Comparison of ENCODE assay signal across 8 mouse cellular contexts in genomic region chr12:83921535-83922381, GRCm38 (mm10). TPM values are rescaled to one million over a fixed set of nuclear protein-coding genes. Genes with fewer than 3 reads are reported as not detected.
DNase-seq lines count a peak whose midpoint lies in the region; ATAC-seq and TF ChIP-seq lines count a peak whose summit lies in the region.

Gene Numb (minus strand): TSS chr12:83921934.

- DNase-seq in gastrocnemius, adult 8-10 months (ENCODE audit: low spot score in 2 of 2), result peak; percentile 98 to 99
- DNase-seq in hindlimb bud, embryonic 11.5 days (ENCODE audit: extremely low spot score, low read depth, low spot score), result peak; percentile 98
- DNase-seq in left cerebral cortex, adult 8-10 months (ENCODE audit: low spot score in 2 of 2), result peak; percentile 95 to 99
- DNase-seq in right cerebral cortex, postnatal 10 days (ENCODE audit: low spot score in 2 of 2), result peak; percentile 99
- DNase-seq in urinary bladder, postnatal 25 days (ENCODE audit: low spot score), result peak; percentile 91

- H3K4me1 ChIP-seq in cortical plate, adult 2 months (ENCODE audit: control insufficient read depth, insufficient read depth, low read length), result peaks cover 4% of the 10 kb centered on the region; the same call in 1 of the 2 replicates
- H3K4me1 ChIP-seq in megakaryocyte, embryonic 14.5 days, result peaks cover 43% of the 10 kb centered on the region

- no peaks in the 10 kb centered on the region for H3K9me3 ChIP-seq in megakaryocyte, embryonic 14.5 days

- TF ChIP-seq POLR2A in cortical plate, adult 2 months (IDR thresholded peaks at IDR 0.05; ENCODE audit: extremely low read depth, insufficient read depth, low read length), result peak; percentile 96

- peak within 1 kb of the TSS; percentile 79 for H3K27ac ChIP-seq in cortical plate, adult 2 months (ENCODE audit: insufficient read depth, low read length)

- no peak for TF ChIP-seq CTCF in cortical plate, adult 2 months (IDR thresholded peaks at IDR 0.05; ENCODE audit: extremely low read depth, insufficient read depth, low read length)

- H3K27me3 ChIP-seq in megakaryocyte, embryonic 14.5 days (replicated peaks), result no peaks in the 10 kb centered on the region

- peak within 1 kb of the TSS; percentile 22 for H3K4me3 ChIP-seq in cortical plate, adult 2 months (ENCODE audit: insufficient read depth, low read length)
- H3K4me3 ChIP-seq in megakaryocyte, embryonic 14.5 days (replicated peaks), result peak within 1 kb of the TSS; percentile 92

- peak; percentile 98 for ATAC-seq in activated CD4-positive, CD25-positive, alpha-beta regulatory T cell, adult 4 months

- H3K36me3 ChIP-seq in megakaryocyte, embryonic 14.5 days (replicated peaks; ENCODE audit: low read length), result peaks cover 3% of the 10 kb centered on the region

RNA-seq across cellular contexts. Expression of gene Numb, which starts in this region (rescaled TPM):
- polyA plus RNA-seq in activated CD4-positive, CD25-positive, alpha-beta regulatory T cell, adult 4 months (2017; shearing (Covaris generic)), result 10 to 100 TPM; 27.8 to 34.9 TPM
- 69.6 and 74.6 TPM in 2 replicates for polyA plus RNA-seq in cortical plate, adult 2 months (2012; rRNA removed)
- 10 to 100 TPM; 14.0 to 18.2 (median 16.4) TPM for total RNA-seq in gastrocnemius, adult 8-10 months (2022)
- total RNA-seq in left cerebral cortex, adult 8-10 months (2022), result 10 to 100 TPM; 57.3 to 67.8 (median 60.5) TPM
- 13.4 and 19.5 TPM in 2 replicates for polyA plus RNA-seq in megakaryocyte, embryonic 14.5 days (2012; ENCODE audit: insufficient read depth, low replicate concordance)

Comparison
In these comparisons a context has a peak if more than half of its experiments do, and no peak if none do; other contexts are left out.
1. Peak in every context shown above with its lines: DNase-seq, ATAC-seq, H3K4me3 ChIP-seq and H3K27ac ChIP-seq.